Mouse (Mus musculus) myocyte (in vitro differentiated cells): ENCODE results near the gene Hydin. TPM values are rescaled to one million over a fixed set of nuclear protein-coding genes. Genes with fewer than 3 reads are reported as not detected.

ENCODE experiments used
- H3K27me3 ChIP-seq: one replicate; pipeline ENCODE4 v1.6.1; 2011; ENCODE audit not compliant: control insufficient read depth, insufficient read depth, insufficient read length
- H3K36me3 ChIP-seq: one replicate; pipeline ENCODE4 v1.6.1; 2011; ENCODE audit not compliant: control insufficient read depth, insufficient read depth
- H3K4me2 ChIP-seq: one replicate; pipeline ENCODE4 v1.6.1; 2011; ENCODE audit warnings: low read depth, control low read depth
- H3K4me3 ChIP-seq: one replicate; pipeline ENCODE4 v1.5.1; 2011; ENCODE audit warnings: mild to moderate bottlenecking, control low read depth, moderate library complexity
- H3K79me2 ChIP-seq: one replicate; pipeline ENCODE4 v1.6.1; 2011; ENCODE audit not compliant: control insufficient read depth, insufficient read depth
- H3ac ChIP-seq: one replicate; pipeline ENCODE4 v1.6.1; 2011; ENCODE audit not compliant: control insufficient read depth, insufficient read length
- CEBPB ChIP-seq: IDR thresholded peaks from 2 replicates; pipeline ENCODE4 v1.6.1; 2011; ENCODE audit warnings: mild to moderate bottlenecking, moderate library complexity; ENCODE audit not compliant: poor library complexity, insufficient read depth, severe bottlenecking
- E2F4 ChIP-seq: IDR thresholded peaks from one replicate; pipeline ENCODE4 v1.6.1; 2011; ENCODE audit warnings: mild to moderate bottlenecking, control low read depth, moderate library complexity; ENCODE audit not compliant: insufficient read depth
- MAX ChIP-seq: IDR thresholded peaks from one replicate; pipeline ENCODE4 v1.6.1; 2011; ENCODE audit warnings: low read depth, mild to moderate bottlenecking, control low read depth
- MYOD1 ChIP-seq, 3 experiments: IDR thresholded peaks; one replicate each; pipeline ENCODE4 v1.6.1; 2011; ENCODE audit warnings: control low read depth in 2 of 3, low read depth in 2 of 3, mild to moderate bottlenecking in 2 of 3, moderate library complexity in 1 of 3; ENCODE audit not compliant: insufficient read length in 2 of 3, control insufficient read depth in 1 of 3
- MYOG ChIP-seq, 3 experiments: IDR thresholded peaks; one replicate each; pipeline ENCODE4 v1.6.1; 2011; ENCODE audit warnings: control low read depth in 2 of 3, low read depth in 2 of 3, mild to moderate bottlenecking in 2 of 3; ENCODE audit not compliant: insufficient read length in 2 of 3, control insufficient read depth in 1 of 3, insufficient read depth in 1 of 3
- POLR2A ChIP-seq: IDR thresholded peaks from one replicate; pipeline ENCODE4 v1.6.1; 2011; ENCODE audit warnings: low read depth, mild to moderate bottlenecking, control low read depth, moderate library complexity; ENCODE audit not compliant: insufficient read length
- POLR2AphosphoS2 ChIP-seq: IDR thresholded peaks from one replicate; pipeline ENCODE4 v1.6.1; 2011; ENCODE audit warnings: low read depth, control low read depth; ENCODE audit not compliant: insufficient read length
- REST ChIP-seq: IDR thresholded peaks from one replicate; pipeline ENCODE4 v1.6.1; 2011; ENCODE audit warnings: mild to moderate bottlenecking, control low read depth, moderate library complexity; ENCODE audit not compliant: insufficient read depth, insufficient read length
- SRF ChIP-seq: IDR thresholded peaks from one replicate; pipeline ENCODE4 v1.6.1; 2011; ENCODE audit warnings: low read depth; ENCODE audit not compliant: control insufficient read depth, insufficient read length
- TCF12 ChIP-seq: IDR thresholded peaks from one replicate; pipeline ENCODE4 v1.6.1; 2011; ENCODE audit warnings: mild to moderate bottlenecking, control low read depth; ENCODE audit not compliant: poor library complexity, insufficient read depth, severe bottlenecking
- TCF3 ChIP-seq: IDR thresholded peaks from one replicate; pipeline ENCODE4 v1.6.1; 2011; ENCODE audit warnings: low read depth, control low read depth; ENCODE audit not compliant: insufficient read length
- USF1 ChIP-seq: IDR thresholded peaks from one replicate; pipeline ENCODE4 v1.6.1; 2011; ENCODE audit warnings: low read depth, mild to moderate bottlenecking, control low read depth, moderate library complexity
- polyA plus RNA-seq: library from polyadenylated mRNA; unstranded; fragments of >200 nt; fragmentation: generic; extraction: Trizol; gene quantifications from one replicate; pipeline ENCODE4 v1.2.1, GENCODE M21; 2012; ENCODE audit warnings: missing spikeins

Gene Hydin
- 0.01 TPM for polyA plus RNA-seq

DNA sequence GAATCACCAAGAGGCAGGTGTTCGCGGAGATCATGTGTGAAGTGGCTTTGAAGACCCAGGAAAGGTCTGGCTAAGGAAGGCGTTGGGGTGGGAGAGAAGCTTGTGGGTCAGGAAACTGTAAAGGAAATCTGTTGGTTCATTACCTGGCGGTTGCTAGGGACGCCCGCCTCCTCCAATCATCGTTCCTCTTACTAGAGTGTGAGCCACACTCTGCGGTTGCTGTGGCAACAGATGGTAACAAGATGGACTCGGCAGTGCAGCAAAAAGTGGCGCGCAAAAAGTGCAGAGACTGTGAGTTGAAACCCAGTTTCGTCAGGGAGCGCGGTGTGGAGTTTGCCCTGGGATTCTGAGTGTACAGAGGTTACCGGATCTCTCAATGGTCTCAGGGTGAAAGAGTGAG lies at the start of gene Hydin:
Gene Hydin, plus strand, starts transcription at position 237 of the 400 bp plus-strand sequence.
- H3K27me3 ChIP-seq: peaks cover 4% of the 10 kb centered on the region
- no peak within 1 kb of the TSS for H3K4me3 ChIP-seq
- no peaks in the 10 kb centered on the region for H3K36me3 ChIP-seq
- H3K4me2 ChIP-seq: no peak within 1 kb of the TSS
- no peaks in the 10 kb centered on the region for H3K79me2 ChIP-seq
- TF ChIP-seq E2F4 (no peak), MYOG (IDR thresholded peaks at IDR 0.05; ENCODE audit: control insufficient read depth in 1 of 3, insufficient read depth in 1 of 3, insufficient read length in 2 of 3, low read depth in 2 of 3) (no peak), MYOD1 (IDR thresholded peaks at IDR 0.05; ENCODE audit: control insufficient read depth in 1 of 3, insufficient read length in 2 of 3, low read depth in 2 of 3) (no peak), POLR2A (no peak), TCF3 (no peak), REST (no peak), CEBPB (no peak), POLR2AphosphoS2 (no peak), MAX (no peak), SRF (no peak)
- H3ac ChIP-seq: no peak within 1 kb of the TSS

DNA sequence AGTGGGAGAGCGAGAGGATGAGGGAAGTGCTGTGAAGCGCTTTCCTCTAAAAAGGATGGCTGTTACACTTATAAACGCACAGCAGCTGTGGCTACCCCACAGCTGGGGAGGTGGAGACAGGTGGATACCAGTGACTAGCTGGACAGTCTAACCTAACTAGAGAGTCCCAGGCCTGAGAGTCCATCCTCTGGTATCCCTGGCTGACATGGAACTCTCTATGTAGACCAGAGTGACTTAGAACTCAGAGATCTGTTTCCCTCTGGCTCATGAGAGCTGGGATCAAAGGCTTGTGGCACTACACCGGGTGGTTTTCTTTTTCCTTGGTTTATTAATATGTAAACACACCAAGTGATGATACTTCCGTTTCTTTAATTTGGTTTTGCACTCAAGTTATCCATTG lies 49.6 kb upstream of the Hydin start:
- TF ChIP-seq REST (no peak), POLR2A (no peak), MAX (no peak), SRF (no peak)
- peak overlapping the region; percentile 44 for H3K4me3 ChIP-seq
- H3K27me3 ChIP-seq: peaks cover 7% of the 10 kb centered on the region
- peaks cover 6% of the 10 kb centered on the region for H3K79me2 ChIP-seq
- peak overlapping the region; percentile 68 for H3K4me2 ChIP-seq
- H3K36me3 ChIP-seq: peaks cover 4% of the 10 kb centered on the region
- H3ac ChIP-seq: no peak overlapping the region

- no peak overlapping the region for H3ac ChIP-seq
- H3K27me3 ChIP-seq: peaks cover 7% of the 10 kb centered on the region
- peak overlapping the region; percentile 68 for H3K4me2 ChIP-seq
- peaks cover 6% of the 10 kb centered on the region for H3K79me2 ChIP-seq
- peak overlapping the region; percentile 44 for H3K4me3 ChIP-seq
- peaks cover 7% of the 10 kb centered on the region for H3K36me3 ChIP-seq
- no peak for TF ChIP-seq MAX
- peak in 2 of 3 experiments; percentile 13 to 38 for TF ChIP-seq MYOG (IDR thresholded peaks at IDR 0.05; ENCODE audit: control insufficient read depth in 1 of 3, insufficient read depth in 1 of 3, insufficient read length in 2 of 3, low read depth in 2 of 3)
- no peak for TF ChIP-seq SRF
- TF ChIP-seq USF1: no peak
- peak; percentile 82 for TF ChIP-seq POLR2A
- TF ChIP-seq CEBPB: no peak
- no peak for TF ChIP-seq E2F4
- TF ChIP-seq TCF3: no peak
- no peak for TF ChIP-seq REST
- peak; percentile 81 for TF ChIP-seq POLR2AphosphoS2
- TF ChIP-seq MYOD1 (IDR thresholded peaks at IDR 0.05; ENCODE audit: control insufficient read depth in 1 of 3, insufficient read length in 2 of 3, low read depth in 2 of 3): peak in 2 of 3 experiments; percentile 32 to 54
- no peak for TF ChIP-seq TCF12
Observed at GRCm38 (mm10) chr8:110217681-110218131, 49.1 kb upstream of the Hydin start.

DNA sequence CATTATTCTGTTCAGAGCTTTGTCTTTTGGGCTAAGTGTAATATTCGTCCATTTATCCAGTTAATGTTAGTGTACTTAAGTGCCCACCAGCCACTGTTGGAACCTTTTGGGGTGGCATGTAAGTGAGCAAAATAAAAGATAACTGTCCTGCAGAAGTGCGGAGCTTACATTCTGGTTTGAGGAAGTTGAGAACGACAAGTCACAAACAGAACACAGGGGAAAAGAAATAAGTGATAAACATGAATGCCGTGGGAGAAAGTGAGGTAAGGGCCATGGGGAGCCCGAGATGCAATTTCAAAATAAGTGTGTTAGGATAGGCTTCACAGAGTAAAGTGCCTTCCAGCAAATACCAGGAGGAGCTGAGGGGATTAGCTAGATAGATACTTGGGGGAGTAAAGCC lies 48.3 kb upstream of the Hydin start:
- H3K36me3 ChIP-seq: peaks cover 7% of the 10 kb centered on the region
- no peak for TF ChIP-seq CEBPB
- no peak for TF ChIP-seq TCF12
- no peak for TF ChIP-seq REST
- H3K27me3 ChIP-seq: peaks cover 7% of the 10 kb centered on the region
- H3K4me2 ChIP-seq: peak overlapping the region; percentile 68
- peak overlapping the region; percentile 44 for H3K4me3 ChIP-seq
- peaks cover 6% of the 10 kb centered on the region for H3K79me2 ChIP-seq
- H3ac ChIP-seq: no peak overlapping the region

DNA sequence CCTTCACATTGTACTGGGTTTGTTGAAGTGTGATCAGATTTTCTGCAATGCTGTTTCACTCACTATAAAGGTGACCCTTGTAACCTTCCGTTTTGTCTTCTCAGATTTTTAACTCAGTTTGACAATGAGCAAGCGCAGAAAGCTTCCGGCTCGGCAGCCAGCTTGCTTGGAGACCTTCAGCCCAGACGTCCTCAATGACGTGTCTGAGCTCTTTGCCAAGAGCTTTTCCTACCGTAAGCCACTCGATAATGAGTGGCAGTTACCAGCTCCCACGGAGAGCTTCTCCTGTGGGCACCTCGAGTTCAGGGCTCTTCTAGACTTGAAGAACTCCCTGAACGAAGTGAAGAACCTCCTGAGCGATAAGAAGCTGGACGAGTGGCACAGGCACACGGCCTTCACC lies 45.8 kb upstream of the Hydin start:
- H3K4me3 ChIP-seq: no peak overlapping the region
- no peaks in the 10 kb centered on the region for H3K27me3 ChIP-seq
- H3K36me3 ChIP-seq: peaks cover 7% of the 10 kb centered on the region
- H3K79me2 ChIP-seq: peaks cover 6% of the 10 kb centered on the region
- H3ac ChIP-seq: no peak overlapping the region
- no peak overlapping the region for H3K4me2 ChIP-seq
- TF ChIP-seq TCF3 (no peak), E2F4 (no peak), USF1 (no peak), MYOD1 (IDR thresholded peaks at IDR 0.05; ENCODE audit: control insufficient read depth in 1 of 3, insufficient read length in 2 of 3, low read depth in 2 of 3) (no peak), CEBPB (no peak), SRF (no peak), POLR2A (no peak), REST (no peak), MYOG (IDR thresholded peaks at IDR 0.05; ENCODE audit: control insufficient read depth in 1 of 3, insufficient read depth in 1 of 3, insufficient read length in 2 of 3, low read depth in 2 of 3) (no peak), POLR2AphosphoS2 (no peak), TCF12 (no peak)
